Mouse (Mus musculus) limb, embryonic 14.5 days (tissue): ENCODE measurements around the gene Flnb. TPM values are rescaled to one million over a fixed set of nuclear protein-coding genes. Genes with fewer than 3 reads are reported as not detected.

Experiments
- ATAC-seq: fragments of 200-750 bp; cut with Nextera tagmentation; 2 replicates; pipeline ENCODE4 v1.8.0; 2017; ENCODE audit warnings: low read depth, moderate number of reproducible peaks, moderate TSS enrichment; ENCODE audit not compliant: low FRiP score
- DNase-seq: peaks from one replicate; pipeline ENCODE4 v3.0.0-alpha.2; 2015; ENCODE audit warnings: low spot score
- H3K27ac ChIP-seq: fragments of 300-500 bp; sonication (generic); replicated peaks from 2 replicates; pipeline ENCODE4 v1.5.1; 2014; ENCODE audit warnings: low read depth, mild to moderate bottlenecking, low read length, moderate library complexity, mixed read lengths
- H3K27me3 ChIP-seq: fragments of 300-500 bp; sonication (generic); 2 replicates; pipeline ENCODE4 v1.6.1; 2014; ENCODE audit warnings: low read length, mixed read lengths; ENCODE audit not compliant: control insufficient read depth, insufficient read depth
- H3K36me3 ChIP-seq: fragments of 300-500 bp; sonication (generic); 2 replicates; pipeline ENCODE4 v1.6.1; 2014; ENCODE audit warnings: mild to moderate bottlenecking, low read length, moderate library complexity, mixed read lengths; ENCODE audit not compliant: control insufficient read depth, insufficient read depth
- H3K4me1 ChIP-seq: fragments of 300-500 bp; sonication (generic); 2 replicates; pipeline ENCODE4 v1.6.1; 2014; ENCODE audit warnings: antibody characterized with exemption, low read length, mixed read lengths; ENCODE audit not compliant: control insufficient read depth, insufficient read depth
- H3K4me2 ChIP-seq: fragments of 300-500 bp; sonication (generic); replicated peaks from 2 replicates; pipeline ENCODE4 v1.6.1; 2014; ENCODE audit warnings: low read depth, mild to moderate bottlenecking, low read length, moderate library complexity; ENCODE audit not compliant: severe bottlenecking
- H3K4me3 ChIP-seq: fragments of 300-500 bp; sonication (generic); replicated peaks from 2 replicates; pipeline ENCODE4 v1.5.1; 2014; ENCODE audit warnings: low read length
- H3K9ac ChIP-seq: fragments of 300-500 bp; sonication (generic); 2 replicates; pipeline ENCODE4 v1.6.1; 2014; ENCODE audit warnings: mild to moderate bottlenecking, low read depth, low read length, moderate library complexity; ENCODE audit not compliant: severe bottlenecking
- H3K9me3 ChIP-seq: fragments of 300-500 bp; sonication (generic); 2 replicates; pipeline ENCODE4 v1.6.1; 2016; ENCODE audit warnings: low read length; ENCODE audit not compliant: control insufficient read depth
- POLR2A ChIP-seq: fragments of 200-500 bp; IDR thresholded peaks from 2 replicates; pipeline ENCODE4 v1.8.0; 2012; ENCODE audit warnings: inconsistent platforms, mild to moderate bottlenecking, moderate library complexity, borderline replicate concordance; ENCODE audit not compliant: insufficient read depth, insufficient read length; ENCODE audit errors: extremely low read depth
- WGBS: fragments of 180-500 bp; shearing (Covaris S2); extraction: QIAGEN DNeasy Blood & Tissue Kit; methylation state at CpG from one replicate; pipeline ENCODE4 v1.1.7; 2014; 5-methylcytosine and 5-hydroxymethylcytosine counted together
- polyA plus RNA-seq, 2 experiments: library from polyadenylated mRNA; depleted of rRNA in 1 of 2; stranded (reverse) in 1 of 2; unstranded in 1 of 2; fragments of >200 nt; fragmentation: Nextera tagmentation in 1 of 2; extraction: Ambion mirVana in 1 of 2; gene quantifications; 2 replicates each; pipeline versions ENCODE4 v1.2.1 to v1.2.3; 2012 to 2014

The Flnb gene
- polyA plus RNA-seq, 2 experiments: 39.4 to 58.7 TPM

DNA sequence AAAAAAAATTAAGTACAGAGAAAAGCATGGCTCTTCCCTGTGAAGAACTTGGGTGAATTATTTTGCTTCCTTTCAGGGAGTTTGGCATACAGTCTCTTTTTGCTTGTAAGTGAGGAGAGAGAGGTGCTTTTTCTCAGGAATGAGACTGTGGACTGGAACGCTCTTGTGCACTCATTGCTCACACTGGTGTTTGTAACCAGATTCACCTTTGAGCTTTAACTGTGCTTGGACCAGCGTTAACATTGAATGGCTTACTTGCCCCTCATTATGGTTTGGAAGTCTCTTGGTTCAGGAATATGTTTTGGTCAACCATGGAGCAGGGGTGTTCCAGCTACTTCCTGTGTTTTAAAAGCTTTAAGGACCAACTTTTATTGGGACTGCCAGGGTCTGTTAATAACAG, 11.4 kb downstream of the Flnb start:
- Histone ChIP-seq H3K9ac (no peak overlapping the region), H3K4me2 (no peak overlapping the region), H3K4me1 (peaks cover 47% of the 10 kb centered on the region), H3K36me3 (peaks cover 6% of the 10 kb centered on the region; the same call in 1 of the 2 replicates), H3K27ac (no peak overlapping the region), H3K4me3 (no peak overlapping the region), H3K9me3 (peaks cover 5% of the 10 kb centered on the region; the same call in 1 of the 2 replicates), H3K27me3 (no peaks in the 10 kb centered on the region)
- 32% methylated on average over 2 of the region's 2 CpGs for WGBS
- no peak for TF ChIP-seq POLR2A
- DNase-seq (no peak), ATAC-seq (no peak)

DNA sequence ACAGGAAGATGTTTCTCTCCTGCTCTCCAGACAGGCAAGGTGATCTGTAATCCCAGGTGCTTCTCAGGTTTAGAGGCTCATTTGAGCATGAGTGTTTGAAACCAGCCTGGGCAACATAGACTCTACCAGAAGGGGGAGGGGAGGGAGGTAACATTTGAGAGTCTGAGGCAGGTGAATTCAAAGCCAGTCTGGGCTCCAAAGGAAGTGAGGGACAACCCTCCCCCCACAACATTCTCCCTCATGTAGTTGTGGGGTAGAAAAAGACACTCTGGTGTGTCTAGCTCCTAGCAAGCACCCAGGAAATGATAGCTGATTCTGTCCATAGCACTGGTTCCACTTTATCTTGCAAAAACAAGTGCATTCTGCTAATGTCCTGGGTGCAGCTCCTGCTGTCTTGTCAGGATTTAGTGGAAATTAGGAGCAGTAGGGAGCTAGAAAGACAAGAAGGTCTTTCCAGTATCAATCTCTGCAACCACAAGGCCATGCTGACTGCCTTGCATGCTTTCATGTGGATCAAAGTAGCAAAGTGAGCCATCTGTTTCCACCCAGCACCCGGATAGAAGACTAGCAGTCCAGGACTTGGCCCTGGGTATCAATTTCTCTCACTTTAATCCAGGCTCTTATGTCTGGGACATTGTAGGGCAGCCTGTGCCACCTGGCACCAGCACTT, 14.1 kb downstream of the Flnb start:
- 33% methylated on average over 1 of the region's 1 CpGs for WGBS
- TF ChIP-seq POLR2A: no peak
- ATAC-seq: no peak

DNA sequence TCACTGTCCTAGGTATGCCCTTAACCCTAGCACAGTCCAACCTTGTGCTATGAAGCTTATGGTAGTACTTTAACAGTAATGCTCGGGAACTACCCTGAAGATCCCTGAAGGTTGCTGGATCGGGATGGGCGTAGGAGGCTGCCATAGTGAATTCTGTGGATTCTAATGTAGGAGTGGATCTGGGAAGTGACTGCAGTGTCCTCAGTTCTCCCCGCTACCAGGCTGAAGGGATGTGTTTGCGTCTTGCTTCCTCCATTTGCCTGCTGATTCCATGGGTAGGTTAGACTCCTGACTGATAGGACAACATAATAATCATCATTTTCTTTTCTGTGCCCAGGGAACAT, 14.7 kb downstream of the Flnb start:
- Histone ChIP-seq H3K4me3 (no peak overlapping the region), H3K4me2 (no peak overlapping the region), H3K27ac (peak overlapping the region; percentile 26; the same call in 1 of the 2 replicates), H3K27me3 (no peaks in the 10 kb centered on the region), H3K36me3 (peaks cover 3% of the 10 kb centered on the region; the same call in 1 of the 2 replicates), H3K4me1 (peaks cover 22% of the 10 kb centered on the region), H3K9ac (no peak overlapping the region), H3K9me3 (peaks cover 5% of the 10 kb centered on the region; the same call in 1 of the 2 replicates)
- 92% methylated on average over 5 of the region's 5 CpGs for WGBS
- ATAC-seq: no peak
- no peak for DNase-seq
- TF ChIP-seq POLR2A: no peak

More for the DNA sequence above, 14.1 kb downstream of the Flnb start:
- Histone ChIP-seq H3K9ac (no peak overlapping the region), H3K4me2 (no peak overlapping the region), H3K27ac (peak overlapping the region; percentile 26; the same call in 1 of the 2 replicates), H3K4me1 (peaks cover 24% of the 10 kb centered on the region), H3K36me3 (peaks cover 3% of the 10 kb centered on the region; the same call in 1 of the 2 replicates), H3K27me3 (no peaks in the 10 kb centered on the region), H3K4me3 (no peak overlapping the region), H3K9me3 (peaks cover 5% of the 10 kb centered on the region; the same call in 1 of the 2 replicates)
- no peak for DNase-seq

DNA sequence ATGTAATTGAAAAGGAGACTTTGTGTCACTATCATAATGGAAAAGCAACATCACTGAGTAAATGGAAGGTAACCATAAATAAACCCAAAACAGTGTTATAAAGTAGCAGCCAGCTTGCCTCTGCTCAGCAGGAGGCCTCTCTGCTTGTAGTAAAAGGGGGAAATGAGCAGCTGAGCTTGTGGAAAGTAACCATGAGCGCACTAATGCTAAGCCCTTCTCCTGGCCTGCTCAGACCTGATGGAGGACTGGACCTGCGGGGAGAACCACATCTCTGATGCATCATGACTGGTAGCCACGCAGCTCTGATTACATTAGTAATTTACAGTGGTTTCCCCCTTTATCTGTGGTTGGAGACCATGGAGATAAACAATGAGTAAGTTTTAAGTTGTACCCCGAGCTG, 15.7 kb downstream of the Flnb start:
- Histone ChIP-seq H3K9ac (no peak overlapping the region), H3K4me3 (no peak overlapping the region), H3K27me3 (no peaks in the 10 kb centered on the region), H3K9me3 (peaks cover 5% of the 10 kb centered on the region; the same call in 1 of the 2 replicates), H3K4me2 (no peak overlapping the region), H3K4me1 (peaks cover 18% of the 10 kb centered on the region), H3K36me3 (peaks cover 3% of the 10 kb centered on the region; the same call in 1 of the 2 replicates), H3K27ac (no peak overlapping the region; the same call in 1 of the 2 replicates)
- DNase-seq: no peak
- ATAC-seq: peak; percentile 49; the same call in 1 of the 2 replicates
- 31% methylated on average over 4 of the region's 4 CpGs for WGBS
- no peak for TF ChIP-seq POLR2A

DNA sequence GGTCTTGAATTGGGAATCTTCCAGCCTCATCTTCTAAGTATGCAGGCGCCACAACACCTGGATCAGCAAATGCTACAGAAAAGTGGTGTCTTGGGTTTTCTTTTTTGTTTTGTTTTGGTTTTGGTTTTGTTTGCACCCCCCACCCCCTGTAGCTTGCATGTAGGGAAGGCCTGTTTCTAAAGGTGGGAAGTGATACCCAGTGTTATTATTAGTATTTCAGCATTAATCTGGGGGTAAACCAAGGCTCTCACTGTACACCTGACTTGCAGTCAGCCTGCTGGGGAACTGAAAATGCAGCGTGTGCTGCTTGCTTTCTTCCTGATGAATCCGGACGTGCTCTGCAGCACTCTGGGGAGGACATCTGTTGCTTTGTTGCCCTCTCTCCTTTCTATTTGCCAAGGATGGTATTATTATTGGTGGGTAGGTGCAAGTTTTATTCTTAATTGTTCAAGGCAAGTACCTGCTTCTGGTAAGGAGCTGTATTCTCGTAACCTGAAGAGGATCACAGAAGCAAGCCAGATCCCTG, 20.9 kb downstream of the Flnb start:
- no peak overlapping the region for H3K9ac ChIP-seq
- DNase-seq (no peak), ATAC-seq (no peak)
- H3K4me2 ChIP-seq: no peak overlapping the region
- no peaks in the 10 kb centered on the region for H3K27me3 ChIP-seq
- no peaks in the 10 kb centered on the region for H3K9me3 ChIP-seq
- peaks cover 7% of the 10 kb centered on the region; the same call in 1 of the 2 replicates for H3K36me3 ChIP-seq
- no peak overlapping the region for H3K4me3 ChIP-seq
- TF ChIP-seq POLR2A: no peak
- H3K4me1 ChIP-seq: peaks cover 24% of the 10 kb centered on the region
- WGBS: 81% methylated on average over 5 of the region's 5 CpGs
- H3K27ac ChIP-seq: no peak overlapping the region
